Mouse (Mus musculus) heart, embryonic 11.5 days (tissue): Measurements from ENCODE around the gene Ermard. TPM values are rescaled to one million over a fixed set of nuclear protein-coding genes. Genes with fewer than 3 reads are reported as not detected.

ENCODE experiments used
- ATAC-seq: fragments of 200-750 bp; cut with Nextera tagmentation; replicated peaks from 2 replicates; pipeline ENCODE4 v1.8.0; 2017; ENCODE audit warnings: moderate library complexity; ENCODE audit not compliant: insufficient number of reproducible peaks, low FRiP score, low TSS enrichment
- H3K27ac ChIP-seq: fragments of 300-500 bp; sonication (generic); 2 replicates; pipeline ENCODE4 v1.5.1; 2014; ENCODE audit warnings: mild to moderate bottlenecking, low read depth, low read length
- H3K27me3 ChIP-seq: fragments of 300-500 bp; sonication (generic); 2 replicates; pipeline ENCODE4 v1.6.1; 2014; ENCODE audit warnings: mild to moderate bottlenecking, low read length, mixed read lengths; ENCODE audit not compliant: control insufficient read depth, insufficient read depth
- H3K36me3 ChIP-seq: fragments of 300-500 bp; sonication (generic); 2 replicates; pipeline ENCODE4 v1.6.1; 2014; ENCODE audit warnings: mild to moderate bottlenecking, low read length, moderate library complexity, mixed read lengths; ENCODE audit not compliant: control insufficient read depth, insufficient read depth
- H3K4me1 ChIP-seq: fragments of 300-500 bp; sonication (generic); 2 replicates; pipeline ENCODE4 v1.6.1; 2014; ENCODE audit warnings: low read length; ENCODE audit not compliant: control insufficient read depth, insufficient read depth
- H3K4me2 ChIP-seq: fragments of 300-500 bp; sonication (generic); 2 replicates; pipeline ENCODE4 v1.6.1; 2014; ENCODE audit warnings: mild to moderate bottlenecking, moderate library complexity
- H3K4me3 ChIP-seq: fragments of 300-500 bp; sonication (generic); 2 replicates; pipeline ENCODE4 v1.5.1; 2014; ENCODE audit warnings: low read depth, low read length
- H3K9ac ChIP-seq: fragments of 300-500 bp; sonication (generic); 2 replicates; pipeline ENCODE4 v1.6.1; 2014; ENCODE audit warnings: mild to moderate bottlenecking, low read depth, low read length, moderate library complexity
- H3K9me3 ChIP-seq: fragments of 300-500 bp; sonication (generic); replicated peaks from 2 replicates; pipeline ENCODE4 v1.6.1; 2016; ENCODE audit warnings: low read length; ENCODE audit not compliant: control insufficient read depth
- WGBS: fragments of 180-500 bp; shearing (Covaris S2); extraction: QIAGEN DNeasy Blood & Tissue Kit; methylation state at CpG from one replicate; pipeline ENCODE4 v1.1.7; 2014; ENCODE audit not compliant: insufficient replicate concordance; 5-methylcytosine and 5-hydroxymethylcytosine counted together
- polyA plus RNA-seq: library from polyadenylated mRNA; unstranded; fragments of >200 nt; fragmentation: Nextera tagmentation; extraction: Ambion mirVana; gene quantifications from 2 replicates; pipeline ENCODE4 v1.2.1, GENCODE M21; 2014

Ermard gene
- polyA plus RNA-seq, 1 experiment from 2014 or later, result 61.0 TPM

DNA sequence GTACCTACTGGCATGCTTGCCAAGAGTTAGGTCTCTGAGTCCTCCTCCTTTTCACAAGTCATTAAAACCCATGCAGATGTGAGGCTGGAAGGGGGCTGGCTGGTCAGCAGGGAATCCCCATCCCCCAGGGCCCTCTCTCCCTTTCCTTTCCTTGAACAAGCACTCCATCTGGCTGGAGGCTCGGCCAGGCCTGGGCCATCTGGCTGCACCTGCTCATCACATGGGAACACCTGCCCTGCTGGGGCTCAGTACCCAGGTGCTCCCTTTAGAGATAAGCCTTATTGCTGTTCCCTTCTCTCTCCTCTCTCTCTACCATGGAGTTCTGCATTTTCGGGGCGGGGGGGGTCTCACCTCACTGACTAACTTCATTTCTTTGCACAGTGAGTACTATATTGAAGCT lies 52.5 kb downstream of the Ermard start:
- Histone ChIP-seq H3K9me3 (no peaks in the 10 kb centered on the region), H3K4me3 (no peak overlapping the region), H3K4me2 (no peak overlapping the region), H3K27ac (no peak overlapping the region), H3K9ac (no peak overlapping the region), H3K36me3 (no peaks in the 10 kb centered on the region), H3K27me3 (no peaks in the 10 kb centered on the region), H3K4me1 (no peaks in the 10 kb centered on the region; the same call in 1 of the 2 replicates)
- 28% methylated on average over 3 of the region's 3 CpGs for WGBS
- ATAC-seq, result no peak

DNA sequence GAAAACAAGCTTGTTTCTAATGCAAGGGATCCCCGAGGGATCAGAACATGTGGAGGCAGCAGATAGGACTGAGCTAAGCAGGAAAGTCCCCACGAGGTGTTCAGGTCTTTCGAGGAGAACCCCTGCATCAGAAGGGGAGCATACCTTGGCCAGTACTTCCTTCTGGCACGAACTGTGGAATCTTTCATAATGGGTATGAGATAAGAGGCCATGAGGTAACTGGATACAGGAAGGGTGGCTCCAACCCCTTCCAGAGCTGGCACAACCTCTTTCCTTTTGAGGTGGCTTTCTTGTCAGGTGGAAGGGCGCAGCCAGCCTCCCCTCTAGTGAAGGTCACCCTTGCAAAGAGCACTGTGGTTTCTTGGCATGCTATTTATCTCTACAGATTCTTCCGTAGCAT lies 55.8 kb downstream of the Ermard start:
- Histone ChIP-seq H3K4me2 (no peak overlapping the region), H3K27me3 (no peaks in the 10 kb centered on the region), H3K27ac (no peak overlapping the region), H3K4me1 (no peaks in the 10 kb centered on the region), H3K36me3 (no peaks in the 10 kb centered on the region), H3K9ac (no peak overlapping the region), H3K4me3 (no peak overlapping the region), H3K9me3 (no peaks in the 10 kb centered on the region)
- no peak for ATAC-seq
- 66% methylated on average over 6 of the region's 6 CpGs for WGBS

DNA sequence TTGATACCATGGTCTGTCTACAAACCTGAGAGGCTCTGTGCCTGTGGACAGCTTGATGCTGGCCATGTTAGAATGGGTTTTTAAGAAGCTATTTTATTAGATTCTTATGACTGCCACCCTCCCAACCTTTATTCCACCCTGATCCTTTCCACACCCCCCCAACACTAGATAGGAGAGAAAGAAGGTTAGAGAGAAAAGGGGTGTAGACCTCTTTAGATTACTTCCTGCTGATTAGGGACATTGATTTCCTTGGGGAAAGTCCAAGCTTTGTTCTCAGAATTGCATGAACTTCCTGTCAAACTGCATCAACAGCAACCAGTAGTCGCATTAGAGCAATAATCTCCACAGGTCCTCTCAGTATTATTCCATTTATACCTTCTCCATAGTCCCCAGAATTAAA lies 57.7 kb downstream of the Ermard start:
- H3K27ac ChIP-seq, result no peak overlapping the region
- H3K27me3 ChIP-seq, result no peaks in the 10 kb centered on the region
- H3K4me3 ChIP-seq, result no peak overlapping the region
- H3K9ac ChIP-seq, result no peak overlapping the region
- no peaks in the 10 kb centered on the region for H3K4me1 ChIP-seq
- ATAC-seq, result no peak
- H3K36me3 ChIP-seq, result no peaks in the 10 kb centered on the region
- 70% methylated on average over 1 of the region's 1 CpGs for WGBS
- no peak overlapping the region for H3K4me2 ChIP-seq
- H3K9me3 ChIP-seq, result no peaks in the 10 kb centered on the region

DNA sequence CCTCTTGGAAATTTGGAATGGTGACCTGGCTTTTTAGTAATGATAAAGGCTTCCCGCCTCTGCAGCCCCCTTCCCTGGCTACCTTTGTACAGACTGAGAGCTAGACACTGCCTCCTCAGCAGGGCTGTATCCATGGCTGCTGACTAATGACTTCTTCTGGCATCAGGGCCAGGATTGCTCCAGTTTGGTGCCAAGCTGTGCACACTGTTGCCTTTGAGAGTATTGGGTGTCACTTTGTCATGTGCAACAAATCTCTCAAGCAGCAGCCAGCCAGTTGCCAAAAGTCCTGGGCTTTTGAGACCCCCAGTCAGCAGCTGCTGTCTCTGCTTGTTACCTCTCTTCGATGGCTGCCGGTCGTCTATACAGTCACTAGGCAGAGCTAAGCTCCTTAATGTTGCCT lies 60.3 kb downstream of the Ermard start:
- no peaks in the 10 kb centered on the region for H3K36me3 ChIP-seq
- H3K27me3 ChIP-seq, result no peaks in the 10 kb centered on the region
- 83% methylated on average over 4 of the region's 4 CpGs for WGBS
- H3K27ac ChIP-seq, result no peak overlapping the region
- no peak overlapping the region for H3K4me2 ChIP-seq
- H3K4me3 ChIP-seq, result no peak overlapping the region
- H3K9me3 ChIP-seq, result no peaks in the 10 kb centered on the region
- no peak for ATAC-seq
- H3K4me1 ChIP-seq, result no peaks in the 10 kb centered on the region
- no peak overlapping the region for H3K9ac ChIP-seq

DNA sequence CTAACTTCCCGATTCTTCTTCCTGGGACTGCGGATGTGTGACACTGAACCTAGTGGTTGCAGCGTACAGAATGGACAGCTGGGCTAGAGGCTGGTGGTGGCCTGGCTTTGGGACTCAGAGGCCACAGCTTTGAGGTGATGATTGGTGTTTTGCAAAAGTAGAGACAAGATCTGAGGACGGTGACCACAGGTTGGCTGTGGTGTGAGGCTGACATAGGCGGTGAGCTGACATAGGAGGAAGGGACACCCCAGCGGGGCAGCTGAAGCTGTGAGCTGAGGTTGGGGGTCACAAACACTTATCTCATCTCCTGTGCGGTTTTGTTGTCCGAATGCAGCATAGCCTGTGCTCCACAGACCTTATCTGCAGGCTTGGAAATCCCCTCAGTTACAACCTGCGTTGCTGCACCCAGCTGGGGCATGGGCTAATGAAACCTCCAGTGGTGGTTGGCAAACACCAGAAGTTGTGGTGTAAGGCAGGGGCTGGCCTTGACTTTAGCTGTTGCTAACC lies 66.2 kb downstream of the Ermard start:
- Histone ChIP-seq H3K4me3 (no peak overlapping the region), H3K27ac (no peak overlapping the region), H3K4me2 (no peak overlapping the region), H3K4me1 (0 out of 2 replicates have a peak, but pooled peaks cover 5% of the 10 kb centered on the region), H3K36me3 (no peaks in the 10 kb centered on the region), H3K9me3 (no peaks in the 10 kb centered on the region), H3K9ac (no peak overlapping the region), H3K27me3 (peaks cover 3% of the 10 kb centered on the region; the same call in 1 of the 2 replicates)
- 65% methylated on average over 9 of the region's 9 CpGs for WGBS
- ATAC-seq, result no peak

DNA sequence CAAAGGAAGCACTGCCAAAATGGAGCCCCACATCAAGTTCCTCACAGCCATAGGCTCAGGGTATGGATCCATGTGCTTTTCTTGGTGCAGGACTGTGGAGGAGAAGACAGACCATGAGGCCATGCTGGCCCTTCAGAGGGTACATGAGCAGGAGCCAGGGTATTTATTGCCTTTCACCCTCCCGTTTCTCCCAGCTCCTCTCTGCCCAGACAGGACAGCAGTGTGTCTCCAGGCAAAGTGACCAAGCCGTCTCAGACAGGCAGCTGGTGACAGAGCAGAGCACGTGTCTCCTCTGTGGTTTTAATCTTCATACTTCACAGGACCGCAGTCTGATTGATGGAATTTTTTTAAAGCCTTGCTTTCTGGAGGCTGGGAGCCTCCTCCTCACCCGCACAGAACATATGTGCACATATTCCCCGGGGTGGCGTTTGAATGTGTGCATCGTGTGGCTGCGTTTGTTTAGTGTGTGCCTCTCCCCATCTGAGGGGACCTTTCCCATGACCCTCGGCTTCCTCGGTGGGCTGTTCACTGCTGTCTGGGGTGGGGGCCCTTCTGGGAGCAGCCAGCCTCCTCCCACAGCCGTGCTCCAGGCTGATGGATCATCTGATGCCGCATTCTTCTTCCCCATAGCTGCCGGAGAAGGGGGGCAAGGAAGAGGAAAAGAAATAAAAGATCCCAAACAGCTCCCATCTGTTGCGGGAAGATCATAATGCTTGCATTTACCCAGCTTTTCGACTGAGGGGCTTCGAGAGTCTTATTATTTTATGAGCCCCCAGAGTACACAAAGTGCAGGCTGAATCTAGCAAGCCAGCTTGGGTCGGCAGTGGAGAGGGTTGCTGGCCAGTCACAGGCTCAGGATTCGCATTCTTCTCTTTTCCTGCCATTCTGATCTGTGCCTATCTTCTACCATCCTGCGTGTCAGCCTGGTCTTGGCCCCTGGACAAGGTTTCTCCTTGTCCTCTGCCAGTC lies 67.7 kb downstream of the Ermard start:
- Histone ChIP-seq H3K4me3 (no peak overlapping the region), H3K36me3 (no peaks in the 10 kb centered on the region), H3K9me3 (no peaks in the 10 kb centered on the region), H3K27me3 (peaks cover 3% of the 10 kb centered on the region; the same call in 1 of the 2 replicates), H3K27ac (no peak overlapping the region), H3K4me1 (0 out of 2 replicates have a peak, but pooled peaks cover 5% of the 10 kb centered on the region), H3K4me2 (no peak overlapping the region), H3K9ac (no peak overlapping the region)
- WGBS, result 48% methylated on average over 20 of the region's 20 CpGs
- ATAC-seq, result peak; percentile 60; the same call in 1 of the 2 replicates

DNA sequence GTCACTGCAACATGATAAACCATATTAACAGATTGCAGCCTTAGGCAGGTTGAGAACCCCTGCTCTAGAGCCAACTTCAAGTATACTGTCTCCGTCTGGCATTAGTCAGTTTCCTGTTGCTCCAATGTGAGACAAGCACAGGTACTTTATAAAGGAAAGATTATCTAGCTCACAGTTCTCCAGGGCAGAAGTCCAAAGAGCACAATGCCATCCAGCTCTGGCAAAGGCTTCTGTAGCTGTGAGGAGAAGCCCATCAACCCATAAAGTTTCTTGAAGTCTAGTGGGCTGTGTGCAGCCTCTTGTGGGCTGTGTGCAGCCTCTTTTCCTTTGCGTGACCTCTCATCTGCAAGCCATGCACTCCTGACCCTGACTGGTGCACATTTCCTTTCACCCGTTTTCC lies 74.5 kb downstream of the Ermard start:
- WGBS, result 71% methylated on average over 3 of the region's 3 CpGs
- Histone ChIP-seq H3K27me3 (peaks cover 3% of the 10 kb centered on the region; the same call in 1 of the 2 replicates), H3K4me1 (no peaks in the 10 kb centered on the region), H3K27ac (no peak overlapping the region), H3K9ac (no peak overlapping the region), H3K9me3 (no peaks in the 10 kb centered on the region), H3K36me3 (no peaks in the 10 kb centered on the region), H3K4me3 (no peak overlapping the region), H3K4me2 (no peak overlapping the region)
- no peak for ATAC-seq

DNA sequence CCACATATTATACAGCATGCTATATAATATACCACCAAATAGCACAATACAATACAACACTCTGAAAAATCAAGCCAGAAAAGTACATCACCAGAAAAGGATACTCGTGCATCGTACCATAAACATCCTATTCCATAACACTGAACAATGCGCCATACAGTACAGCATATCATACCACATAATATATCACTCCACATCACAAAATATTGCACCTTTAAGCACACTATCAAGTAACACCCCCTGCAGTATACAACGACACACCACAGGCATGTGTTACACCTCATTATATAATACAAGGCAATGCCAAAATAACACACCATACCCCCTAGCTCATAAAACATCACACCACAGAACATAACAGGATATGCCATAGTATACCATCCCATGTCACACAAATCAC lies 79.1 kb downstream of the Ermard start:
- Histone ChIP-seq H3K9me3 (no peaks in the 10 kb centered on the region), H3K27ac (no peak overlapping the region), H3K4me3 (no peak overlapping the region), H3K4me2 (no peak overlapping the region), H3K27me3 (no peaks in the 10 kb centered on the region), H3K36me3 (no peaks in the 10 kb centered on the region), H3K4me1 (no peaks in the 10 kb centered on the region), H3K9ac (no peak overlapping the region)
- no peak for ATAC-seq
- WGBS, result 88% methylated on average over 4 of the region's 4 CpGs
